Mouse (Mus musculus) adrenal gland, postnatal 4 days (tissue): ENCODE results near the gene Apold1. TPM values are rescaled to one million over a fixed set of nuclear protein-coding genes. Genes with fewer than 3 reads are reported as not detected.

Experiments
- DNase-seq, 2 experiments: peaks; one replicate each; pipeline ENCODE4 v3.0.0; 2021 to 2022; ENCODE audit warnings: low spot score in 2 of 2, mixed read lengths in 2 of 2
- total RNA-seq, 2 experiments: library from RNA; stranded (reverse); gene quantifications; 2 replicates each; pipeline ENCODE4 v1.2.3; 2021

Gene Apold1
- total RNA-seq, 2 experiments from 2014 or later = 6.5 to 8.2 TPM

GRCm38 (mm10) chr6:135026232-135026631 is 44.7 kb downstream of the Apold1 start:
- no peak for DNase-seq

GRCm38 (mm10) chr6:135026755-135027154 is 45.2 kb downstream of the Apold1 start:
- DNase-seq = no peak

- no peak for DNase-seq
Observed at GRCm38 (mm10) chr6:135029246-135029645, 47.7 kb downstream of the Apold1 start.

Other genes starting within 250 kb of the Apold1 start
- gene Dusp16, start 189.1 kb upstream of the Apold1 start, total RNA-seq = 10 to 100 TPM; 23.9 to 25.5 TPM
- gene Crebl2, start 151.6 kb upstream of the Apold1 start, total RNA-seq = 10 to 100 TPM; 15.5 to 19.8 TPM
- gene Gpr19, start 83.1 kb upstream of the Apold1 start, total RNA-seq = 10 to 100 TPM; 13.6 to 16.4 TPM
- 10 to 100 TPM; 53.4 to 53.8 TPM for gene Cdkn1b, start 61.3 kb upstream of the Apold1 start, total RNA-seq
- gene Ddx47, start 29.9 kb downstream of the Apold1 start, total RNA-seq = 10 to 100 TPM; 74.1 to 84.0 TPM
- 1 to 10 TPM; 1.7 to 3.0 TPM for gene Gprc5a, start 83.9 kb downstream of the Apold1 start, total RNA-seq
- not detected for gene Gprc5d, start 136.6 kb downstream of the Apold1 start, total RNA-seq
- 10 to 100 TPM; 40.8 to 44.7 TPM for gene Fam234b, start 216.3 kb downstream of the Apold1 start, total RNA-seq
- gene Hebp1, start 216.3 kb downstream of the Apold1 start, total RNA-seq = 10 to 100 TPM; 41.4 to 43.6 TPM